Mouse (Mus musculus) lung, postnatal 36 days (tissue): ENCODE measurements around the gene Vhl.
"Not testable (repeated sequence)": the region's sequence is repeated elsewhere in the genome, so short reads cannot be mapped to it uniquely, and the experiment has no call there.

Experiments
- DNase-seq: peaks from one replicate; pipeline ENCODE4 v3.0.0; 2022; ENCODE audit warnings: mixed read lengths

Vhl gene

DNA sequence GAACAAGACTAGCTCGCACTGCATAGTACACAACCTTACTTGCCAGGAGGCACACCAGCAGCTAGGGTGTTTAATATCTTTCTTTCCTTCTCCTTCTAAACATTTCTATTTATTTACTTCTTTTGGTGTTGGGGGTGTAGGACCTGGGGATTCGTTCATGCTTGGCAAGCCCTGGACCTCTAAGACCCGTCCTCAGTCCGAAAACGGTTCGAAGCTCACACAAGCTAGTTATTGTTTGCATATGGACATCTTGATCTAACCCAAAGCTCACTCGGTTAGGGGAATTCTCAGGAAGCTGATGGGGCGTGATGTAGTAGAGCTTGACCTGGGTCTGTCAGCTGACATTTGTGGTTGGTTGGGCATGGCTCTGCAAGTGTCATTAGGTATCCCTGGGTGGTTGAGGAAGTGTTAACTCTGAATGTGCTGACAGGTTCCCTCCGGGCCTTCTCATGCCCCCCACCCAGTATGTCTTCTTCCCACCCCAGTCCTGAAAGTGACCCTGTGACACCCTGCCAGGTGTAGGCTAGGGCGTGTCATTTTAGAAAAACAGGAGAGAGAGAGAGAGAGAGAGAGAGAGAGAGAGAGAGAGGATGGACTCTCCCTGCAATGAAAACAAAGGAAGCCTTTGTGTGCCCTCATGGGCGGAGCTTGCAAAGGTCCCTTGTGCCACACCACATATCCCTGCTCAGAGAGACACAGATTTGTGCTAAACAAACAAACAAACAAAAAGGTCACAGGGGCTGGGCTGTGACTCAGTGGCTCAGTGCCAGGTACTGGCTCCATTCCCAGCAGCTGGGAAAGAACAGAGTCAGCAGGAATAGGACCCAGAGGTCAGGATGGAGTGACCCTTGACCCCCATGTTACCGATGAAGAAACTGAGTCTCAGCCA is 37.8 kb downstream of the Vhl start:
- DNase-seq, result peak; percentile 73

- no peak for DNase-seq
These were observed 39.4 kb downstream of the Vhl start for GRCm38 (mm10) chr6:113662964-113663700.

DNA sequence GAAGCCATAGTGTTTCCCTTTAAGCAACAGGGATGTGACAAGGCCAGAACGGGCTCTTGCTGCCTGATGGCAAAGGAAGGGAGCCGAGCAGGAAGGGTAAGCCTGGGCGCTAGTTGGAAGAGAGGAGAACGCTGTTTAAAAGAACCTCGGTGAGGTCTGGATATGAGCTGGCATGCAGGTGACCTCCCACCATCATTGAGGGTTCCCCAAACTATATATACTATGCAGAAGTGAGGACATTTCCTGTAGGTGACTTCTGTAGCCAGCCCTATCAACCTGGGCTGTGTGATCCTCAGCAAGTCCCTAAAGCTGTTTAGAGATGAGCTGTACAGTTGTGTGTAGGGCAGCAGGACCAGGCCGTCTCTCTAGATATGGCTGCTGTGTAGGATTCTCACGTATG is 40.5 kb downstream of the Vhl start:
- DNase-seq, result no peak

- DNase-seq, result no peak
These were observed 43.9 kb downstream of the Vhl start for GRCm38 (mm10) chr6:113667611-113668122.

GRCm38 (mm10) chr6:113668287-113669154 is 44.8 kb downstream of the Vhl start:
- DNase-seq, result peak; percentile 74

- no peak for DNase-seq
These were observed 46.1 kb downstream of the Vhl start for GRCm38 (mm10) chr6:113669821-113670220.

- DNase-seq, result not testable (repeated sequence)
These were observed 48.3 kb downstream of the Vhl start for GRCm38 (mm10) chr6:113672029-113672428.

- no peak for DNase-seq
These were observed 49.2 kb downstream of the Vhl start for GRCm38 (mm10) chr6:113672989-113673388.

DNA sequence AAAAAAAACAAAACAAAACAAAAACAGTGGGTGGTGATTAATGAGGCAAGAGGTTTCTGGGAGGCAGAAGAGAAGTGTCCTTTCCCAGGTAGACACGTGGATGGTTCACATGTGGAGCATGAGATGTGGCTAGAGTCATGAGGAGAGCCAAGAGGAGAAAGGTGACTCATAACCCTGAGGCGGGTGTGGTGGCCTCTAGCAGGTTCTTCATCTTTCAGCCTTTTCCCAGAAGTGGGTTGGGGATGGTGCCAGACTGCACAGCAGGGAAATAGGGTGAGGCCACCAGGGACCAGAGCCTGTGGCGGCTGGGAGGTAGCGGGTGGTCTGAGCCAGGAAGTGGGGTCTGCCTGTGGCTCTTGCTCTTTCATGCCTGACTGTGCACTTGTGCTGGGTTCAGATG is 51.5 kb downstream of the Vhl start:
- peak; percentile 86 for DNase-seq

GRCm38 (mm10) chr6:113675991-113676390 is 52.2 kb downstream of the Vhl start:
- no peak for DNase-seq

DNA sequence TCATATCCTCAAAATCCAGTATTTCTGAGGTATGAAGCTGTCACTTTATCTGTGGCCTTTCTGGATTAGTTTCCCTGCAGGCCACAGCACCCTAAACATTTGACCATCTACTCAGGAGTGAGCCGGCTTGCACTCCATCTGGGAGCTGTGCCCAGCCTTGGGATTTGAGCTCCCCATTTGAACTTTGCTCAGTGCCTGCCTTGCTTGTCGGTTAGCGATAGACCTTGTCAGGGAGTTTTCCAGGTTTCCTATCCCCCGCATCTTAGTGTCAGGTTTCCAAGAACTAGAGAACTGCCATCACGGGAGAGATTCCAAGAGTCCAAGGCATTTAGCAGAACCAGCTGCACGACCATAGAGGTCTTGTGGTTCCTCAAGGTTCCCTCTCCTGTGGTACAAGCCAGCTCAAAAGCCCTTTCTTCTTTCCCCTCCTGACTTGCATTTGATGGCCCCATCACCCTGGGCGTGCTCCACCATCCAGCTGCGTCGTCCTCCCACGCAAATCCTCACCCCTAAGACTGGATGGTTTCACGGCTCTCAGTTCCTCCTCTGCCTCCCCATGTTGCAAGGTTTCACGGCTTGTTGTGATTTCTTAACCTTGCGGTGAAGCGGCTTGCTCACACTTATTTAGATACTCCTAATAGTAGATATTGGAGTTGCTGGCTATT is 53.4 kb downstream of the Vhl start:
- DNase-seq, result peak; percentile 76

GRCm38 (mm10) chr6:113678246-113679012 is 54.7 kb downstream of the Vhl start:
- DNase-seq, result peak; percentile 48

- DNase-seq, result peak; percentile 53
These were observed 56.3 kb downstream of the Vhl start for GRCm38 (mm10) chr6:113679993-113680566.
